Mouse (Mus musculus): Measurements from ENCODE around the gene Rplp0.
"Not testable (repeated sequence)": the region's sequence is repeated elsewhere in the genome, so short reads cannot be mapped to it uniquely, and the experiment has no call there.

Gene Rplp0

DNA sequence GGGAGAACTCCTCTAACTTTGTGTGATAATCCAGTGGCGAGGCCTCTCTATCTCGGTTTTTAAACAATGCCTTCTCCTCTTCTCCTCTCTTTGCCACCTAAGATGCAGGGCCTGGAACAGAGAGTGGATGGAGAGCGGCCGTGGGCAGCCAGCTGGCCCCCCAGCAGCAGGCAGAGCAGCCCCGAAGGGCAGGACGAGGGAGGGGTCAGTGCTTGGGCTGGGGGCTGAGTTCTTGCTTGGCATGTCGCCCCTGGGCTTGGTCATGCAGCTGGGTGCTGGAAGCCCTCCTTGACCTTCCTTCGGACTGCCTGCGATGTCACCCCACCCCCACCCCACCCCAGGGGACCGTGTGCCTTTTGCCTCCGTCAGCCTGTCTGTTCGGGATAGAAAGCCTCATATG lies 7.9 kb upstream of the Rplp0 start:
- DNase-seq (ENCODE audit: low spot score): no peak

DNA sequence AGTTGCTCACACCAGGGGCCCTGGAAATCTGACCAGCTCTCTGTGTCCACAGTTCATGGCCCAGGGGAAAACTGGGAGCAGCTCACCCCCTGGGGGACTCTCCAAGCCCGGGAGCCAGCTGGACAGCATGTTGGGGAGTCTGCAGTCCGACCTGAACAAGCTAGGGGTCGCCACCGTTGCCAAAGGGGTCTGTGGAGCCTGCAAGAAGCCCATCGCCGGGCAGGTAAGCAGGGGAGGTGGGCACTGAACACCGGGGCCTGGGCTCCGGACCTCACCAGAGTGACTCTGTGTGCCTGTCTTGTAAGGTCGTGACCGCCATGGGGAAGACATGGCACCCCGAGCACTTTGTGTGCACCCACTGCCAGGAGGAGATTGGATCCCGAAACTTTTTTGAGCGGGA lies 7.5 kb upstream of the Rplp0 start:
- DNase-seq (ENCODE audit: low spot score): no peak

DNA sequence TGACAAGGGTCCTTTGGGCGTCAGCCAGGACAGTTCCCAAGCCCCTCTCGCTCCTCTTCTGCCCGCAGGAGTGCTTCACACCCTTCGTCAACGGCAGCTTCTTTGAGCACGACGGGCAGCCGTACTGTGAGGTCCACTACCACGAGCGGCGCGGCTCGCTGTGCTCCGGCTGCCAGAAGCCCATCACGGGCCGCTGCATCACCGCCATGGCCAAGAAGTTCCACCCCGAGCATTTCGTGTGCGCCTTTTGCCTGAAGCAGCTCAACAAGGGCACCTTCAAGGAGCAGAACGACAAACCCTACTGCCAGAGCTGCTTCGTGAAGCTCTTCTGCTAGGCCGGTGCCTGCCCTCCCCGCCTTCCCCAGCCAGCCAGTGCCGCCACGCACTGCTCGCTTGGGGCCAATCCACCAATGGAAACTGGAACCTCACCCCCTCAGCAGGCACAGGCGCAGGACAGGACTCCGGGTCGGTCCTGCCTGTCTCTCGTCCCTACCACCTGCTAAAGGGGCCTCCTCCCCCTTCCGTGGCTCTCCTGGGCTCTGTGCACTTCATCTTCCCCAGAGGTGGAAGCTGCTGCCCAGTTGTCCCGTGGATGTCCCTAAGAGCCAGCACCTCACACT lies 5.4 kb upstream of the Rplp0 start:
- no peak for DNase-seq (ENCODE audit: low spot score)

DNA sequence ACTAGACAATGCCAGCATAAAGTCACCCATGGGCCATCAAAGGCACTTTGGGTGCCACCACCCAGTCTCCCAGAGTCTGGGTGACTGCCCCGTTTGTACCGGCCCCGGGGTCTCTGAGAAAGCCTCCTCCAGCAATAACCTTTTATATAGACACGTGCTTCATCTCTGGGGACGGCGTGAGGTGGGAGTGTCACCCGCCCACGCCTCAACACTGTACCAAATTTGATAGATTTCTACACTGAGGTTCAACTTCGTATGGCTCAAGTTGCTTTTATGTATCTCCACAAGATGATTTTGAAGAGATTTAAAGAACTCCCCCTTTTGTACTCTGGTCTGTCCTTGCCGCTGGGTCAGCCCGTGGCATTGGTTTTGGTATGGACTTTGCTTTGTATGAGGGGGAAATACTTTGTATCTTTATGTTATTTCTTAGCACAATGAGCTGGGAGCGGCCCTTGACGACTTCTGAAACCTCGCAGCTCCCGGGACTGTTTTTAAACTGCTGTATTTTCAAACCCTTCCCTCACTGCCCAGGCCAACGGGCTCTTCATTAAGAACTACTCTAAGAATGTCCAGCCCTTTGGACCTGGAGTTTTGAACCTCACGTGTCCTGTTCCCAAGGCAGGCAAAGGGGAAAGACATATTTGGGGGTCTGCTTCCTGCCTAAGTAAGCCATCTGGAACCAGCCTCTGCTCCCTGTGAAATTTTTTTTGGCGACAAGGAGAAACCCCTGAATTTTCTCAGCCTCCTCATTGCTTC lies 4.6 kb upstream of the Rplp0 start:
- DNase-seq (ENCODE audit: low spot score): no peak

DNA sequence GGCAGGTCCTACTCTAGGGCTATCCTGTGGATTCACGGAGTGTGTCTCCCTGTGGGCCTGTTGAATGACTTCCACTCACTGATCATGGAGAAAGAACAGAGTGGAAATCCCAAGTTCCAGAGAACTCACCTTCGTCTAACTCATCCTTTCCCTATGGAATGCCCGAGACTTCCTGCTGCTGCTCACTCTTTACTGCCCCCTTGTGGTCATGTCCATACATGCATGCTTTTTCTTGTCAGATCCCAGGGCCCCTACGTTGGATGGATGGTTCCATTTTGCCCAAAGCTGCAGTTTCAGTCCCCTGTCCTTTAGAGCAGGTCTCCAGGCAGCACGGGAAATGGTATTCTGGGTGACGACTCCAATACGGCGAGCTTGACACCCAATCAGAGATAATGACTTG lies 3.0 kb upstream of the Rplp0 start:
- peak; percentile 81 for DNase-seq (ENCODE audit: low spot score)

DNA sequence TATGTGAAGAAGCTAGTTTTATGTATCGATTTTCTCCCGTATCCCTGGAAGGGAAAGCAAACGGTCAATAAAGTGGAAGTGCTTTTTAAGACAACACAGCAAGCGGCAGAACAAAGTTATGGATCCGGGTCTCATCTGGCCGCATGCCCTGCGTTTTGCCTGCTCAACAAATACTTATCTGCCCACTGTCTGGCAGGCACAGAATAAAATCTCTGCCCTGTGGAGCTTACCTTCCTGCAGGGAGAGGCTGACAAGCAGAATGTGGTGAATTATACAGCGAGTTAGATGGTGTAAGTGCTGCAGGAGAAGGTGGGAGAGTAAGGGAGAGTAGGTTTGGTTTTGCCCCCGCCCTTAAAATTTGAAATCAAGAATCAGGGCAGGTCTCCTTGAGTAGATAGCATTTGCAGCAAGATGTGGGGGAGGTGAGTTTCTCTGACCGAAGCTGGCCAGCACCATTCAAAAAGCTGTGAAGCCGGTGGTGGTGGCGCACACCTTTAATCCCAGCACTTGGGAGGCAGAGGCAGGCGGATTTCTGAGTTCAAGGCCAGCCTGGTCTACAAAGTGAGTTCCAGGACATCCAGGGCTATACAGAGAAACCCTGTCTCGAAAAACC lies 979 bp upstream of the Rplp0 start:
- no peak for DNase-seq (ENCODE audit: low spot score)

DNA sequence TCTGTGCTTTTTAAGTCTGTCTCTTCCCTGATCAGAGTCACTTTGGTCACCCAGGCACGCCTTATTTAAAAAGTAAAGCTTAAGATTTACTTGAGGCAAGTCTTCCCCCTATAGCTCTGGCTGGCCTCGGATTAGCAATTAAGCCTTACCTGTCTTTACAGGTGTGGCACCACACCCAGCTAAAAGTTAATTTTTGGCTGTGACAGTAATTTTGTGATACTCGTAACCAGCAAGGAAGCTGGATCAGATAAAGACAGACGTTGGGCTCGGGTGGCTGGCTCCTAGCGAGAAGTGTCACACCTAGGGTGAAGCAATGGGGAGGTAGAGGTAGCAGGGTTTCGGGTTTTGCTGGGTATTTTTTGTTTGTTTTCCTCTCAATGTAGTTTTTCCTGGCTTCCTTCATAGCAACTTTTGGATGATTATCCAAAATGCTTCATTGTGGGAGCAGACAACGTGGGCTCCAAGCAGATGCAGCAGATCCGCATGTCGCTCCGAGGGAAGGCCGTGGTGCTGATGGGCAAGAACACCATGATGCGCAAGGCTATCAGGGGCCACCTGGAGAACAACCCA lies 1.2 kb downstream of the Rplp0 start:
- DNase-seq (ENCODE audit: low spot score): no peak

DNA sequence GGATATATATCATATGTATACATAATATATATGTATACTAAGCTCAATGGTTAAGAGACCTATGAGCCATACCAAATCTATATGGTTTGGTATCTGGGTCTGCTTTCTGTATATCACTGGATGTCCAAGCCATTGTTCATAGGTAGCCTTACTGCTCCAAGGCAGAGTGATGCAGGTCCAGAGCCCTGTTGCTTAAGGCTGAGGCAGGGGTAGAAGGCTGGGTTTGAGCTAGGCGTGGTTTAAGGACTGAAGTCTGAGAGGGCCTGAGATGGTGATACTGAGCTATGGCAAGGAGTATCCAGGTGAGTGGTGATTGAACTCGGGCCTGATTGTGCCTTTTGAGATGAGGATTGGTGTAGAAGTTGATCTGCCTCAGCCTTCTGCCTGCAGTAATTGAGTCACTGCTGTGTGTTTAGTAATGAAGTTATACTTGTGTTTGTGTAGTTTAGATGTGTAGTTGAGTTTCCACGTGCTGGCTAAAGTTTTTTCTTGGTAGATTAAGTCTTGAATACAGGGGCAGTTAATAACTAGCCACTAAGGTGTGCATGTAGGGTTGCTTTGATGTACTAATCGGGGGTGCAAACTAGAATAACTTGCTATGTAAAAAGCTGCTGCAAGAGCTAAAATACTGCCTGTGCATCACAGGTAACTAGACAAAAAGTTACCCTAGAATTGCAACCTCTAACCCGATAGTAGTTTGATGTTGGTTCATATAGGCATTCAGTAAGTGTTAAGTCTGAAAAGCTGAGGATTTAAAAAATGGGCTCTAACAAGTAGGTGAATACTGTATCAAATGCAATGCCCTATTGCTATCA lies 4.7 kb downstream of the Rplp0 start:
- DNase-seq (ENCODE audit: low spot score): no peak

DNA sequence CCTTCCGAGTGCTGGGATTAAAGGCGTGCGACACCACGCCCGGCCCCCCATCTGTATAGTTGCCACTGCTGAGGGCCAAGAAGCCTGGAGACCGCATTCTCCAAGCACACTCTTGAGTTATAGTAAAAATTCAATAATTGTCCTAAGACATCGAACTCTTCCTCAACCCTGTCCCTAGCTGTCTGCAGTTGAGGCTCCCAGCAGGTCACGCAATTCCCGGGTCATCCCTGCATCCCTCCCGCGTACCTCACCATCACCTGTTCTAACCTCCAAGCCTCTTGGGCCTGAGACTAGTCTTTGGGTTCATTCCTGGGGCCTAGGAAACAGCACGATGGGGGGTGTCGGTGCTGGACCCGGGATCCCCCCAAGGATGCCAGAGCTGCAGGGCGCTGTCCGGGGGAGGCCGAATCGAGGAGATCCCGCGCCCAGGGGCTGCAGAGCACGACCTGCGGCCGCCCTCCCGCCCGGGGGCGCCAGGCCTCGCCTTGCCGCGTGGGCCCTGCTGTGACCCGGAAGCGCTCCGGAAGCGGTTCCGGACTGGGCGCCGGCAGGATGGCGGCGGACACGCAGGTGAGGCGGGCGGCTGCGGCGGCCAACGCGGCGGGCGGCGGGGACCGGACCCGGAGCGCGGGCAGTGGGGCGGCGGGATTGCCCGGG lies 5.6 kb downstream of the Rplp0 start, which contains the start of gene Gcn1l1:
TSS of gene Gcn1l1 (plus strand) at position 518 of the 657 bp plus-strand sequence.
- peak; percentile 77 for DNase-seq (ENCODE audit: low spot score)

DNA sequence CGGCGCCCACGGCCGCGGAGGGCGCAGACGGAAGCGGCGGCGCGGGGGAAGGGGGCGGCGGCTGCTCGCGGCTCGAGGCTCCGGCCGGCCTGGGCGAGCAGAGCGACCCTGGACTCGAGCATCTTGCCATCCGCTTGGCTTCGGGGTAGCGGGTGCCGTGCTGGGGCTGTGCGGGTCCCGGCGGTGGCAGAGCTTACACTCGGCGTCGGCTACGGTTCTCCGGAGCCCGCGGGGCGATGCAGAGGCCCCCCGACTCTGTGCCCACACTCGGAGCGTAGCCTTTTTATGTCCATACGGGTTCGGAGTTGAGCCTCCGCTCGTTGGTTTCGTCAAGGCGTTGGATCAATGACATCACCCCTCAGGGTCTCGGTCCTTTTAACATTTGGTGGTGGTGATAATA lies 6.1 kb downstream of the Rplp0 start:
- DNase-seq (ENCODE audit: low spot score): no peak

DNA sequence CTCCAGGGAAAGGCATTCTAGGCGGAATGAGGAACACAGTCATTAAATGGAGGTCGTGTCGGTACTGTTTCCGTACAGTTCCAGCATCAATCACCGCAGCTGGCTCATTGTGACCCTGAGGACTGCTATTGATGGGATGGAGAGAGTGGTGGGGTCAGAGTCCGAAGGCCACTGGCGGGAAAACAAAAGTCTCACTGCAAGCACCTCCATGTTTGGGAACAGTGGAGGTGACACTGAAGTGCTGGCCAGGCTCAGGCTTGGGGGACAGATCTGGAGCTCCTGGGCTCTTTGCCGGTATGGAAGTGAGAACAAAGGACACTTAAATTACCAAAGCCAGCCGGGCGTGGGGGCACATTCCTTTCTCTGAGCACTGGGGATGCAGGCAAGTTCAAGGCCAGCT lies 9.4 kb downstream of the Rplp0 start:
- DNase-seq (ENCODE audit: low spot score): no peak

DNA sequence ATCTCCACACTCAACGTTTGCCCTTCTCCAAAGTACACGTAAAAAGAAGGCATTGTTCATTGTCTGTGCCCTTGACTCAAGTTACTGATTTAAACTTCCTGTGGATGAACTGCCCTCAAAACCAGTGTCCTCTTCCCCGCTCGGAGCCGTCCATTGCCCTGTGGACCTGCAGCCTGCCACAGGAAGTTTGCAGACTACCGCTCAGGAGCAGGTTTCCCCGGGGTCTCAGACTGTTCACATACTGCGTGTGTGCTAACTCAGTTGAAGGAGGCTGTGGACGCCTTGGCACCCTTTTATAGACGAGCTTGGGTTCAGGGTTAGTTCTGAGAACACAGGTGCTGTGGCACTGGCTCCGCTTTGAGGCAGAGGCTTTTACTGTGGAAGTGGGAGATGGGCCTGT lies 10.0 kb downstream of the Rplp0 start:
- DNase-seq (ENCODE audit: low spot score): no peak

DNA sequence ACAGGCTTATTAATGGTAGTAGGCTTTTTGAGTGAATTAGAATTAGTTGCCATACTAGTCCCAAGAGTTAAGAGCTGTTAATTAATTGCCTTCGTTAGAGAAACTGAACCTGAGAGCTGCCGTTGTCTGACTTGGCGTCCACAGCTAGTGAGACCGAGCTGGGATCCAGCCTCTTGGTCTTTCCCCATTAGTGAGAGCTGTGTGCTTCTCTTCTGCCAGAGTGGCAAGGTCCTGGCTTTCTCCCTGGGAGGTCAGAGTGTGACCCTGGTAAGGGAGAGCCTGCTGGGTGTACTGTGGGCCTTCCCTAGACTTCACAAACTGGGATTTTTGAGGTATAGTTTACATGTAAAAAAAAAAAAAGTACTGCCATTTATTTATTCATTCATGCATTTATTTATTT lies 10.5 kb downstream of the Rplp0 start:
- no peak for DNase-seq (ENCODE audit: low spot score)

DNA sequence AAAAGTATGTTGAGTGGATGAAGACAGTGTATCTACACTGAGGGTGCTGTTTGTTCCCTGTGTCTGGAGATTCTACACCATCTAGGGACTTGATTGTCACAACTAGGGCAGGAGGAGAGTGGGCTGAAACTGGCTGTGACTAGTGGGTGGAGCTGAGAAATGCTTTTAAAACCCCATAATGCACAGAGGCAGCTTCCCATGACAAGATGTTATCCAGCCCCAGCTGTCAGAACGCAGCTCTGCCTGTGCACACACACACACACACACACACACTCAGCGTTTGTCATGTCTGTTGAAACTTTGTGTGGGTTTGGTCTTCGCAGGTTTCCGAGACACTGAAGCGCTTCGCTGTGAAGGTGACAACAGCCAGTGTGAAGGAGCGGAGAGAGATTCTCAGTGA lies 11.8 kb downstream of the Rplp0 start:
- no peak for DNase-seq (ENCODE audit: low spot score)

DNA sequence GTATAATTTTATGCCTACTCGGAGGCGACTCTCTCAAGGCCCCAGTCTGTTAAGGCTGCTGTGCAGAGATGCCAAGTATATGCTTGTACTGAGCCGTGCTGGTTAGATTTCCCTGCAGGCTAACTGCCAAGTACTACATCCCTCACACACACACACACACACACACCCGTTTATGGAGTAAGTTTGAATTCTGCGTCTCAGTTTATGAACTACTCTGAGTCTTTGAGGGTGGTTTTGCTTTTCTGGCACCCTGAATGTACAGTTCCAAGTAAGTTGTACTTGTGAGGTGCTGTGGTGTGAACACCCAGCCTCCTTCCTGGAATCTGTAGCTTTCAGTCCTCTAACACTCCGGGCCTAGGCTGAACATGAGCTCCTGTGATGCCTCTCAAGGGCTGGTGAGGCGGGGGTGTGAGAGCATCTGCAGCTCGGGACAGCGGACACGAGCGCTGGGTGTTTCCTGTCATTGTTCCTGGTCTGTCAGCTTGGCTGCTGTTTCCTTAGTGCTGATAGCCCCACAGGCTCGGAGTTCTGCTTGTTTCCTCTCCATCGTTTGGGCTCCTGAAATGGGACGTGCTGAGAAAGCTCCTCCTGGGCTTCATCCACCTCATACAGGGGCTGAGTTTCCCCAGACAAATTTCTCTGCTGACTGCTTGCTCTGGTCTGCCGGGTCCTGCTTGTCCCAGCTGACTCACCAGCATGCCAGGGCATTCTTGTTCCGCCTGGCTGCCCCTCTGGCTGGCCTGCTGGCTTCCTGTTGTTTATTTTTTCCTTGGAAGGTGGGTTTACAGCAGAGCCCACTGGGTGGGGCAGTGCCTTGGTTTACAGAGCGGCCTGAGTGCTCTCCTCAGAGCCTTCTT lies 13.6 kb downstream of the Rplp0 start:
- DNase-seq (ENCODE audit: low spot score): peak; percentile 42

DNA sequence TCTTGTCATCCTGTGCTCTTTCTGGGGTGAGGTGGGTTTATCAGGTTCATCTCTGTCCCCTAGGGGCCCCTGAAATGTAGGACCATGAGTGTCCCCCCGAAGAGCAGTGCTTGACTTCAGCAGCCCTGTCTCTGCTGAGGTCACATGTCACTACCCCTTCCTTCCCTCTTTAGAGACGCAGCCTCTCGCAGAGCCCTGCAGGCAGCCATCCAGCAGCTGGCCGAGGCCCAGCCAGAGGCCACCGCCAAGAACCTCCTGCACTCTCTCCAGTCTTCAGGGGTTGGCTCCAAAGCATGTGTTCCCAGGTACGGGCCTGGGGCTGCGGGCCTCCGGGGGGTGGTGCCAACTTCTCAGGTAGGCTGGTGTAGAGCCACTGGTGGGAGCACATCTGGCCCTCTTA lies 15.7 kb downstream of the Rplp0 start:
- peak; percentile 38 for DNase-seq (ENCODE audit: low spot score)

DNA sequence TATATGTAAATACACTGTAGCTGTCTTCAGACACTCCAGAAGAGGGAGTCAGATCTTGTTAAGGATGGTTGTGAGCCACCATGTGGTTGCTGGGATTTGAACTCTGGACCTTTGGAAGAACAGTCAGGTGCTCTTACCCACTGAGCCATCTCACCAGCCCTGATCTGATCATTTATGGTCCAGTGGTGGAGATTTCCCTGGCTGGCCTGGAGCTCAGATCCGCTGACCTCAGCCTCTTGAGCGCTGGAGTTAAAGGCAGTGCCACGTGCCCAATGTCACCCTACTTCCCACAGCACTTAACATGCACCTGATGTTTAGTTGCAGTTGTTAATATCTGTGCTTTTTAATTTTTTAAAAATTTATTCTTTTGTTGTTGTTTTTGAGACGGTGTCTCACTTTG lies 18.4 kb downstream of the Rplp0 start:
- not testable (repeated sequence) for DNase-seq (ENCODE audit: low spot score)

DNA sequence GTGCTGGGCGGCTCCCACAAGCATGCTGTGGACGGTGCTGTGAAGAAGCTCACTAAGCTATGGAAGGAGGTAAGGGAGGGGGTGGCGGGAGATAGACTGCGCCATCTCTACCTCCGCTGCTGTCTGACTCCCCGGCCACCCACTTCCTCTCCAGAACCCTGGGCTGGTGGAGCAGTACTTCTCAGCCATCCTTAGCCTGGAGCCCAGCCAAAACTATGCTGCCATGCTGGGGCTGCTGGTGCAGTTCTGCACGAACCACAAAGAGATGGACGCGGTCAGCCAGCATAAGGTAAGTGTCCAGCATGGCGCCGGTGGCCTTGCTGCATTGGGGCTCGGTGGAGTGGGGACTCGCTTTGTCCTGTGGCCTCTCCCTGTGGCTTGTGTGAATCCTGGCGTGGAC lies 19.7 kb downstream of the Rplp0 start:
- no peak for DNase-seq (ENCODE audit: low spot score)

DNA sequence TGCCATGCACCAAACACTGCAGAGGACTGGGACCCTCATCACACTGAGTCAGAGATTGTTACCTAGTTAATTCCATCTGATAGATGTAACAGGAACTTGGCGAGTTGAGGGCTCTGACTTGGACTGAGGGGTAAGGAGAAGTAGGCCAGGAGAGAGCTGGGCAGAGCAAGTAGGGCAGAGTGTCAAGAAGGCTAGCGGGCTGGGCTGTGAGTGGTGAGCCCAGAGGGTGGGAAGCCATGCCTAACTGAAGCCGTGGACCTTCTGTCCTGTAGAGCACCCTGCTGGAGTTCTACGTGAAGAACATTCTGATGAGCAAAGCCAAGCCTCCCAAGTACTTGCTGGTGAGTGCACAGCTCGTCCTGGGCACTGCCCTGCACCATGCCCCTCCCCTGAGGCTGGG lies 20.1 kb downstream of the Rplp0 start:
- no peak for DNase-seq (ENCODE audit: low spot score)

DNA sequence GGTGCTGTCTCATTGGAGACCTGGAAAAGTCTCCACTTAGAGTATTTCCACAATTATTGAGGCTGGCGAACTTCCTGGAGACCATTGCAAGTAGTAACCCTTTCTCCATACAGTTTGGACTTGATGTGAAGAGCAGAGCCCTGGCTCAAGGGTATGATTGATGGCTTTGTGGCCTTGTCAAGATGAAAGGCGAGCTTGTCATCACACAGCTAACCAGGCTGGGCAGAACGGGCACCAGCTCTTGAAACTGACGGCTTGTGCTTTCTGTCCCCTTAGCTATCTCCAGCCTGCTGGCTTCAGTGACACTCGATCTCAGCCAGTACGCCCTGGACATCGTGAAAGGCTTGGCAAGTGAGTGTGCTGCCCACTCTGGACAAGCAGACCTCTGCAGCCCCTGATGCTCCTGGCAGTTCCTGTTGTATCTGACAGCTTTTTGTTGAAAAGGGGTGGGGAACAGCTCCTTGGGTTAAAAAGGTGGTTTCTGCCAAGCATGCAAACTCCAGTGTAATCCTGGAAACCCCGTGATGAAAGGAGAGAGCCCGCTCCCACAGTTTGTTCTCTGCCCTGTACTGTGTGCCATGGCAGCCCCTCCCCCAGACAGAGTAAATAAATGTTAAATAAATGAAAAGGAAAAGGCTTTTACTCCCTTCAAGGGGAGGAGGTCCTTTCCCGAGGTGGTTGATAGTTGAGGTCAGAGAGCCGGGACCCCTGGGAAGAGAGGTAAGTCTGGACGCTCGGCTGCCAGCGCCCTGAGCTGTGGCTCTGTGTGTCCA lies 21.1 kb downstream of the Rplp0 start:
- no peak for DNase-seq (ENCODE audit: low spot score)
